Mouse (Mus musculus): ENCODE measurements at regions not wholly inside any gene's neighbourhood (a gene's known extent, or its start where the extent isn't known, plus 50 kb on each side); places are given as distances from the start of the nearest gene placed in this dataset.

DNA sequence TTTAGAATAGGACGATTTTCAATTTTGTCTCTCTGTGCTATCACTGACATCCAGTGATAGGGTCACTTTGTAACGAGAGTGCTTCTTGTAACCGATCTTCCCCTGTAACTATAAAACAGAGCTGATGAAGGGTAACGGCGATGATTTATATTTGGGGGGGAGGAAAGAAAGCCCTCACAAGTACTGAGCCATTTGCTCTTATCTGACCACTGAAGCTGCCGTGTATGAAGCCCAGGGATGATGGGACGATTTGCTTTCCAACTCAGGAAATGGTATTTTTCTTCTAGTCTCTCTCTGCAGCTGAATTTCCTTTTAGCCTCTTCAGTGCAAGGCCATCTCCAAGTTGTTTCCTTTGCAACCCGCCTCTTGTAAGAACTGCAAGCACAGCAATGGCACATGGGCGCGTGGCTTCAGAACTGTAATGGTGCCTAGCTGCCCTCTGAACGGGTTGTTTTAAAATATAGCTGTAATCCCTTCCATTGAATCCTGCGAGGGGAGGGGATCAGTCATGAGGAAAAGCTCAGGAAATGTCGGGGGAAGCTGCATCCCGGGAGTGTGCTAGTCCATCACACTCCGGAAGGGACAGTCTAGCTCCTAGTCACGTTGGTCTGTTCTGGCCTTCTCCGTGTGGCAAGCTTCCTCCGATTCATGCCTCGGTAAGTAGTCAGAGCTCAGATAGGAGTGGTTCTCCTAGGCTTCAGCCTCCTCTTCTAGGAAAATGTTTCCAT, 194.1 kb downstream of the Gm13691 start:
- TF ChIP-seq CTCF (IDR thresholded peaks at IDR 0.05; ENCODE audit: low read depth) = no peak
- no peak for TF ChIP-seq EP300 (IDR thresholded peaks at IDR 0.05; ENCODE audit: low read depth)

Data from liver, postnatal 0 days (tissue).